Mouse (Mus musculus): ENCODE measurements around the gene Olfr543.

Gene Olfr543

GRCm38 (mm10) chr7:102476601-102477000 lies 4.9 kb downstream of the Olfr543 start:
- DNase-seq (ENCODE audit: low read depth, low spot score): no peak

- DNase-seq (ENCODE audit: low read depth, low spot score): no peak
Observed at GRCm38 (mm10) chr7:102472675-102473074, 8.8 kb downstream of the Olfr543 start.

DNA sequence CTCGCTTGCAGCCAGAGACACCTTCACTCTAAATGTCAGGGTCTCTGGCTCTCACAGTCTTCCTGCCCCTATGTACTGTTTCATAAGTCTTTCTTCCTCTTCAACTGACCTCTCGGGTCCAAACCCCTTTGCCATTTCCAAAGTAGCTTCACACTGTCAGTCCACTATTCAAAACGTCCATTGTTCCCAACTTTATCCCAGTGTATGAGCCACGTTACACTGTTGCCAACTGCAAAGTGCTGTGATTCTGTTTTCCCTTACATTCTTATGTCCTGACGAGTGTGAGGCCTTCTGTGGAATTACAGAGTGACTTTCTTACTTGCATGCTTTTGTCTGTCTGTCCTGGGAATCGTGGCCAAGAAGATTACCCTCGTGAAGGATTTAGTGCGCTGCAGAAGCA lies 13.9 kb downstream of the Olfr543 start:
- DNase-seq (ENCODE audit: low read depth, low spot score): no peak

GRCm38 (mm10) chr7:102458618-102459380 lies 22.7 kb downstream of the Olfr543 start:
- peak; percentile 33 for DNase-seq (ENCODE audit: low read depth, low spot score)

DNA sequence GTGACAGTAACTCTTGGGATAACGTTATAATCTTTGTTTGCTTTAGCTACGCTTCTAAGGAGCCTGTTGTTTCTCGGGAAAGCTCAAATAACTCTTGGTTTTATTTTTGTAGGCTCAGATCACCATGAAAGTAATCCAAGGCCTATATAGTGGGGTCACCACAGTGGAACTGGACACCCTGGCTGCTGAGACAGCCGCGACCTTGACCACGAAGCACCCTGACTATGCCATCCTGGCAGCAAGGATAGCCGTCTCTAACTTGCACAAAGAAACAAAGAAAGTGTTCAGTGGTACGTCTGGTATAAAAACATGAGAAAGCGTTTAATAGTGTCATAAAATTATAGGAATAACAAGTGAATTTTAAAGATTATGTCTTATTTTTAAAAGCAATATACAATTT lies 35.0 kb downstream of the Olfr543 start:
- no peak for DNase-seq (ENCODE audit: low read depth, low spot score)

- no peak for DNase-seq (ENCODE audit: low read depth, low spot score)
Observed at GRCm38 (mm10) chr7:102444301-102444700, 37.2 kb downstream of the Olfr543 start.

DNA sequence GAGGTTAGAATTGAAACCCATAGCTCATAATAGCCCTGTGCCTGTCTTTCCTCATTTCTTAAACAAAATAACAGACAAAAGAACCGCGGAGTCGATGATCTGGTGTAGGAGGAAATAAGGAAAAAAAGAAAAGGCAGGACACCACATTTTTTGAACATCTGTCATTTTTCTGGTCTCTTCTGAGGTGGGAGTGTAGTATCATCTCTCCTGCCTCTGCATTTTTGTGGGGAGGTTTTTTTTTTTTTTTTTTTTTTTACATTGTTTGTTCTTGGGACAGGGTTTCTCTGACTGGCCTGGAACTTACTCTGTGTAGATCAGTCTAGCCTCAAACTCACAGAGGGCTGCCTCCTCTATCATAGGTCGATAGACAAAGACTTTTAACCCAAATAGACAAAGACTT lies 39.0 kb downstream of the Olfr543 start:
- no peak for DNase-seq (ENCODE audit: low read depth, low spot score)

DNA sequence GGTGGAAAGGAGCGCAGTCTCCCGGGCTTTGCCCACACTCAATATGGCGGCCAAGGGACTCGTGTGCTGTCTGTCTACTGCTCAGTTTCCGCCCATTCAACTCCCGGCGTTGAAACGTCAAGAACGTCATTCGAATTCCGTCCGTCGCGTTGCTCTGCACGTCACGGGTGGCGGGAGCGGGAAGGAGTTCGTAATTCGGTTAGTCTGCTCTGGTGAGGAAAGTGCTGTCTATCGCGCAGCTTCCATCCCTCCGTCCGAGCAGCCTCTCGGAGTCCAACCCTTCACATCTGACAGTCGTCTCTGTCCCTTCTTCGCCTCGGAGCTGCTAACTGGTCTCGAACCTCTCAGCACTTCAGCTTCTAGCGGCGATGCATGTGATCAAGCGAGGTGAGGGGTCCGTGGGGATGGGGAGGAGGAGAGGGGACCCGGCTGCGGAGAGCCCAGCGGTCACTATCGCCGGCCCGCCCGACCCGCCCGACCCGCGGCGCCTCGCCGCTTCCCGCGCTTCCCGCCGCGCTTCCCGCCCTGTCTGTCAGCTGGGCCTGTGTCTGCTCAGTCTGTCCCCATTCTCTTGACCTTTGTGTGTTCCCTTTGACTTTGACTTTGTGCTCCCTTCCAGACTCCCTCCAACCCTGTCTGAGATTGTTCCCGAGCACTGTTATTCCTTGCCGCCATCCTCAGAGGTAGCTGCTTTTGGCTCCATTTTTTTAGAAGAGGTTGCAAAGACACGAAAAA lies 39.7 kb downstream of the Olfr543 start, which contains the start of gene Rrm1:
Rrm1 (plus strand) TSS at position 39 of the 735 bp plus-strand sequence.
- peak; percentile 99 for DNase-seq (ENCODE audit: low read depth, low spot score)

DNA sequence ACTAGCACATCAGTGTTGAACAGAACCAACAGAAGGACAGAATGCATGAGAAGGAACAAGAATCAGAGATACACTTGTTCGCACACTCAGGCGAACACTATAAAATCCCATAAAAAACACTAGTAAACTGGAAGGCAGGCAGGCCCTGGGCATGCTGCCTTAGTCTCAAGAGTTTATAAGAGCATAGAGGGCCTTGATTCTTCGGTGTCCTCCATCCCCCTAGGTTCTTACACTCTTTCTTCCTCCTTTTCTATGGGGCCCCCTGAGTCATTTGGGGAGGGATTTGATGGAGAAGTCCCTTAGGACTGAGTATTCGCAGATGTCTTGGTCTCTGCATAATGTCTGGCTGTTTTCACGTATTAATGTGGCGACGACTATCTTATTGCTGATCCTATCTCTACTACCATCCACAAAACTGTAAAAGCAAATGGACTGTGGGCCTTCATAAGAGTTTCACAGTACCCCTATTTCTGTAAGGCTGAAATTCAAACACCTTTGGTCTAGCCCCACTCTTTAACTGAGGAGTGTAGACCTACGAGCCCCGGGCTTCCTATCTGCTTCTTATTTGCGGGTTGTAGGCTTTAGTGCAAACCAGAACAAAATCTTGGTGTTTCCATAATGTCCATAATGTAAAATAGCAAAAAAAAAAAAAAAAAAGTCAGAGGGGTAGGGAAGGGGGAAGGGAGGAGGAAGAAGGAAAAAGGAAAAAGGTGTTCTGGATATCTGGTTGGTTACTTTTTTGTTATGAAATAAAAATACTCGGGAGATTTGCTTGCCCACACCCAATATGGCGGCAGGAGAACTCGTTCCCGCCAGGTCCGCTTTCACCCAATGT lies 40.4 kb downstream of the Olfr543 start:
- DNase-seq (ENCODE audit: low read depth, low spot score): peak; percentile 10

- no peak for DNase-seq (ENCODE audit: low read depth, low spot score)
Observed at GRCm38 (mm10) chr7:102434344-102434743, 47.1 kb downstream of the Olfr543 start.
